Mouse (Mus musculus): ENCODE measurements around the gene Gng13.

The Gng13 gene

GRCm38 (mm10) chr17:25754241-25754640 lies 37.3 kb downstream of the Gng13 start, which contains the start of gene Msln:
Gene Msln, minus strand, starts transcription at chr17:25754378.
- ChIA-PET POLR2A (interaction anchor here in 3 of 4 experiments (0.8 to 11.8 kb wide), 21 partner anchors 9 to 79 kb away, joined by 3 to 137 read pairs (median 4); partner anchors contain the start of genes Chtf18 (in 3 of the 3), Rpusd1 (in 3 of the 3), Metrn (in 2 of the 3) and Haghl (in 1 of the 3)), CTCF (interaction anchor here in 3 of 4 experiments (0.8 to 2.6 kb wide), 8 partner anchors 10 to 47 kb away, joined by 3 to 8 read pairs (median 5); partner anchors contain the start of gene Narfl (in 2 of the 3))

- POLR2A ChIA-PET, result interaction anchor here in 3 of 4 experiments (0.8 to 11.8 kb wide), 14 partner anchors 10 to 114 kb away, joined by 3 to 137 read pairs (median 12); partner anchors contain the start of genes Chtf18 (in 3 of the 3), Rpusd1 (in 3 of the 3), Stub1 (in 2 of the 3) and Mcrip2 (in 1 of the 3)
- CTCF ChIA-PET, result interaction anchor here in 1 of 4 experiments (0.6 to 1.0 kb wide), 2 partner anchors 19 to 254 kb away, joined by 3 read pairs; partner anchors contain the start of gene Narfl
Observed at GRCm38 (mm10) chr17:25755086-25755485, 38.1 kb downstream of the Gng13 start.

GRCm38 (mm10) chr17:25755627-25756377 lies 38.8 kb downstream of the Gng13 start:
- ChIA-PET CTCF (interaction anchor here in 3 of 4 experiments (0.6 to 2.1 kb wide), 3 partner anchors 24 to 253 kb away, joined by 3 to 7 read pairs (median 3); no protein-coding TSS in a partner anchor), POLR2A (interaction anchor here (0.6 to 11.8 kb wide), 37 partner anchors 8 to 1155 kb away, joined by 3 to 137 read pairs (median 6); partner anchors contain the start of genes Chtf18 (in 3 of the 4), Narfl (in 3 of the 4), Rpusd1 (in 3 of the 4) and Mcrip2 (in 2 of the 4))

GRCm38 (mm10) chr17:25756378-25757242 lies 39.6 kb downstream of the Gng13 start:
- CTCF ChIA-PET, result interaction anchor here (0.7 to 2.1 kb wide), 11 partner anchors 17 to 1032 kb away, joined by 3 to 7 read pairs (median 4); partner anchors contain the start of genes Narfl (in 3 of the 4), Chtf18 (in 1 of the 4), Ndufb10 (in 1 of the 4) and Rpusd1 (in 1 of the 4)
- POLR2A ChIA-PET, result interaction anchor here (0.6 to 11.8 kb wide), 72 partner anchors 9 to 1800 kb away, joined by 3 to 137 read pairs (median 4); partner anchors contain the start of genes Chtf18 (in 3 of the 4), Narfl (in 3 of the 4), Rpusd1 (in 3 of the 4) and Haghl (in 2 of the 4)

DNA sequence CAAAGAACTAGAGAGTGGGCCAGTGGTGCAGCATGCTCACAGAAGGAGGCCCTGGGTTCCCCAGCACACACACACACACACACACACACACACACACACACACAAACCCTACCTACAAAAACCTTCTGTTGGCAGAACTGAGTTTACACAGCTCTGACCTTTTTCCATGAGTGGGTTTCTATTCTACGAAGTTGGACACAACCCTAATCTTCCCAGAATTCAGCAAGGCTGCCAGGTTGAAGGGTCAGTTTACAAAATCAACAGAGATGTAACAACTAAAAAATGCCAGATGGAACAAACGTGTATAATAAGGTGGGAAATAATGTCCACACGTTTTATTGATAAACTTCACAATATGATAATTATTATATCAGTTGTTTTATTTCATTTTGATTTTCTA lies 40.7 kb downstream of the Gng13 start:
- POLR2A ChIA-PET, result interaction anchor here (0.6 to 11.8 kb wide), 33 partner anchors 8 to 1798 kb away, joined by 3 to 137 read pairs (median 6); partner anchors contain the start of genes Chtf18 (in 3 of the 4), Rpusd1 (in 3 of the 4), Narfl (in 2 of the 4) and Haghl (in 1 of the 4)
- CTCF ChIA-PET, result interaction anchor here in 2 of 4 experiments (0.9 to 1.4 kb wide), 2 partner anchors 34 to 190 kb away, joined by 3 to 5 read pairs; no protein-coding TSS in a partner anchor

DNA sequence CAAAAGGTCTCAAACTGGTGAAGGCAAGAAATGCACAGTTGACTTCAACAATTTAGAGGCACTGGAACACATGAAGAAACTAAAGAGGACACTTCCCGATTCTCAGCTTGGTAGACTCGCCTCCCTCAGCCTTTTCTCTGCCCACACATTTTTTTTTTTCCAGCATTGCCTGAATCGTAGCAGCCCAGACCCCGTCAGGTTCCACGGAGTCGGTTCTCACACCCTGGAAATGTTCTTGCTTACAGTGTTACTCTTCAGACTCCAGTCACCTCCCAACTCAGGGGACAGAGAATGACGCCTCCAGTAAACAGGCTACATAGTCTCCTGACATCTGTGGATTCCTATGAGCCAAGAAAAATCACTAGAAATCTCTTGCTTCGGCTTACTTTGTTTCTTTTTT lies 43.2 kb downstream of the Gng13 start:
- POLR2A ChIA-PET, result interaction anchor here in 3 of 4 experiments (0.7 to 11.8 kb wide), 16 partner anchors 9 to 72 kb away, joined by 3 to 137 read pairs (median 4); partner anchors contain the start of genes Chtf18 (in 2 of the 3), Narfl (in 2 of the 3), Rpusd1 (in 2 of the 3) and Fam173a (in 1 of the 3)
- CTCF ChIA-PET, result interaction anchor here in 2 of 4 experiments (0.9 to 2.2 kb wide), 5 partner anchors 10 to 28 kb away, joined by 3 to 9 read pairs (median 3); partner anchors contain the start of gene Narfl (in 1 of the 2)

DNA sequence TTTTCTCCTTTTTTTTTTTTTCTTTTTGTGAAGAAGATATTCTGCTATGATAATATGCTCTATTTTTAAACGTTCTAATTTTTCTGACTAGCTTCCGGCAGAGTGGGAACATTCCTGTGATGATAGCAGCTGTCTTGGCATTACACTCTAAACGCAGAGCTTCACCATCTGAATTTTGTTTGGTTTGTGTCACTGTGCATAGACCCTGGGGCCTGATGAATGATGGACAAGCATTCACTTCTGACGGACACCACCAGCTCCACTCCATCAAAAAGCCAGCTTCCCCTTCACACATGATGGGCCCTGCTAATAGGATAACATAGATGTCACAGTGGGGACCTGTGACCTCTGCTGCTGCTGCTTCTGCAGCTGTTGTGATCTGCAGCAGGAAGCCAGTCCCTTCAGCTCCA lies 44.6 kb downstream of the Gng13 start:
- CTCF ChIA-PET, result interaction anchor here in 2 of 4 experiments (0.6 to 1.4 kb wide), 4 partner anchors 12 to 475 kb away, joined by 3 to 7 read pairs (median 4); partner anchors contain the start of genes Narfl (in 2 of the 2), Chtf18 (in 1 of the 2) and Rpusd1 (in 1 of the 2)

GRCm38 (mm10) chr17:25762591-25762990 lies 45.6 kb downstream of the Gng13 start:
- POLR2A ChIA-PET, result interaction anchor here in 3 of 4 experiments (0.5 to 11.8 kb wide), 11 partner anchors 9 to 474 kb away, joined by 3 to 137 read pairs (median 4); partner anchors contain the start of genes Chtf18 (in 2 of the 3), Rpusd1 (in 2 of the 3), Metrn (in 1 of the 3) and Msln (in 1 of the 3)
- CTCF ChIA-PET, result interaction anchor here (0.6 to 1.6 kb wide), 5 partner anchors 11 to 746 kb away, joined by 3 to 7 read pairs (median 4); partner anchors contain the start of gene Narfl (in 1 of the 4)

More for the DNA sequence above, 44.6 kb downstream of the Gng13 start:
- POLR2A ChIA-PET, result interaction anchor here in 3 of 4 experiments (0.5 to 11.8 kb wide), 9 partner anchors 8 to 112 kb away, joined by 3 to 137 read pairs (median 5); partner anchors contain the start of genes Chtf18 (in 2 of the 3), Rpusd1 (in 2 of the 3) and Stub1 (in 1 of the 3)

DNA sequence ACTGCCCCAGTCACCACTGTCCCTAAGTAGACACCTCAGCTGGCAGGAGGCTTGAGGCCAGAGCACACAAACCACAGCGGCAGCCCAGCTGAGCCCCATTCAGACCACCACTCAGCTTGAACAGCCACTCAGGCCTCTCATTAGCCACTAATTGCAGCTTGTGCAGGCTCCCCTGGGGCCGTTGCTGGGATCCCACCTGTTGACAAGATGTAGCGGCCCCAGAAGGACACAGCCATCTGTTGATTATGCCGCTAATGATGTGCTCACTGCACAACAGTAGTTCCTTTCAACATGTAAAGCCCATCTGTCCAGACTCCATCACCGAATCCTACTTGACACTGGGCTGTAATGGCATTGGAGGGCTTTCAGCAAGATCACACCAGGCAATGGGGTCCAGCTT lies 48.9 kb downstream of the Gng13 start:
- CTCF ChIA-PET, result interaction anchor here in 1 of 4 experiments (2.5 kb wide), 1 partner anchor 34 kb away, joined by 6 read pairs; no protein-coding TSS in a partner anchor
- POLR2A ChIA-PET, result interaction anchor here (0.6 to 5.6 kb wide), 9 partner anchors 8 to 837 kb away, joined by 3 to 49 read pairs (median 4); partner anchors contain the start of gene Stub1 (in 1 of the 4)

Measured in embryonic stem cell, embryonic (primary cell).